Mouse (Mus musculus) layer of hippocampus, postnatal 25 days (tissue): Measurements from ENCODE around the gene R3hdm1. TPM values are rescaled to one million over a fixed set of nuclear protein-coding genes. Genes with fewer than 3 reads are reported as not detected.

Source experiments
- DNase-seq, 2 experiments: peaks; one replicate each; pipeline ENCODE4 v3.0.0; 2022; ENCODE audit warnings: mixed read lengths in 2 of 2, low spot score in 1 of 2; ENCODE audit errors: extremely low spot score in 1 of 2
- total RNA-seq, 2 experiments: library from RNA; stranded (reverse); gene quantifications; 2 replicates each; pipeline ENCODE4 v1.2.3; 2021

The R3hdm1 gene
- total RNA-seq, result 100 to 1,000 TPM; 193 to 273 TPM

DNA sequence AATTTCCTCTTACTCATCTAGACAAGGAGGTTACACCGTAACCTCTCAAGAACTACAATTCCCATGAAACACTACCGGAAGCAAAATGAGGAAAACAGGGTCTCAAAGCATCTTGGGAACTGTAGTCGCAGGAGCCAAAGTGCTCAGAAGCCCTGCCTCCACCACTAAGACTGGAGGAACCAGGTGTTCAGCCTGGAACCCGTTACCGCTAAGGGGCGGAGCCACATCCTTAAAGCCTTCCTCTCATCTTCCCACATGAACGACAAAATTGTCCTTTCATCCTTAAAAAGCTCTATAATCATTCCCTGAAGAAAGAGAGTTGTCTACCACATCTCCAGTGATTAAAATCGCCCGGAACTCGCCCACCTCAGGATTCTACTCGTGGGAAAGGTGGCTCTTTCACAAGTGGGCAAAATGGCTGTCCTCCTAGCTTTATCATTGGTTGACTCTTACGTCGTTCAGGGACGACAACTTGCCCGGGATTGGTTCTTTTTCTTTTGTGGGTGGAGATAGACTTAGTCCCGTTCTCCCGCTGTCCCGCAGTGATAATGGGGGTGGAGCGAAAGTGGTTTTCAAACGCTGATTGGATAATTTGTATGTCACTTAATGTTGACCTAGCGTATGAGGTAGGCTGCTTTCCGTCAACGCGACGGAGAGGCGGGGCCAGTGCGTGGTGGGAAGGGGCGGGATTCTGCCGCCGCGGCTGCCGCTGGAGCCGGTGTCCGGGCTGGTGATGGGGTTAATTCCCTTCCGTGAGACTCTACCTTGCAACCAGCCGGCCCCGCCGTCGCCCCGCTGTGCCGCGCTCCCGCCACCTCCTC, at the start of gene R3hdm1, which contains the start of gene Zranb3:
Gene R3hdm1 (plus strand): TSS at position 661 of the 821 bp plus-strand sequence.
Gene Zranb3 (minus strand): TSS at position 407 of the 821 bp plus-strand sequence.
- peak; percentile 79 to 89 for DNase-seq

DNA sequence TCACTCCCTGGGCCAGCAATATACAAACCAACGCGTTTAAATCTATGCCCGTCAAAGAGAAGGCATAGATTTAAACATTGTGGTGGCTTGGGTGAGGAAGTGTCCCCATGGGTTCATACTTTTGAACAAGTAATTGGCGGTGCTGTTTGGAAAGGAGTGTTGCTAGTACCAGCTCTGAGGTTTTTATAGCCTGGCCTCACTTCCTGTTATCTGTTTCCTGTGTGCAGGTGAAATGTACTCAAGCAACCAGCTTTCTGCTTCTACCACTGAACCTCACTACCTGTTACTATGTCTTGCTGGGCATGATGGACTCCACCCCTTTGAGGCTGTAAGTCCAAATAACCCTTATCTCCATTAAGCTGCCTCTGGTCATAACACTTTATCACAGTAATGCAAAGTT, 45.8 kb upstream of the R3hdm1 start:
- no peak for DNase-seq

DNA sequence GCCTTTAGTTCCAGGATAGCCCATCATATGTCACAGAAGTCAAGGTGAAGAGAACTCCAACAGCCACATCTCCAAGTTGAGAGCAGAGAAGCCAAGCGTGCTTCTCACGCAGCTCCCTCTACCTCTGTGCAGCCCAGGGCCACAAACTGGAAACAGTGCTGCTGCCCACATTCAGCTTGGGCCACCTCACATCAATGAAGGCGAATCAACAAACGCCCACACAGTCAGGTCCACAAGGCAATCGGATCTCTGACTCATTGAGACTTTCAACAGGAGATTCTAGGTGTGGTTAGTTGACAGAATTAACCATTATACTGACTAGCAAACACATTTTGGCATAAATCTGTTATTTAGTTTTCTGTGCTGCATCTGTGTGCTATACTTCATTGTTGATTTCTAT, 44.5 kb upstream of the R3hdm1 start:
- DNase-seq, result no peak

GRCm38 (mm10) chr1:128060655-128061344, 42.3 kb upstream of the R3hdm1 start:
- DNase-seq, result no peak

- no peak for DNase-seq
These were observed 41.7 kb upstream of the R3hdm1 start for GRCm38 (mm10) chr1:128061401-128061800.

DNA sequence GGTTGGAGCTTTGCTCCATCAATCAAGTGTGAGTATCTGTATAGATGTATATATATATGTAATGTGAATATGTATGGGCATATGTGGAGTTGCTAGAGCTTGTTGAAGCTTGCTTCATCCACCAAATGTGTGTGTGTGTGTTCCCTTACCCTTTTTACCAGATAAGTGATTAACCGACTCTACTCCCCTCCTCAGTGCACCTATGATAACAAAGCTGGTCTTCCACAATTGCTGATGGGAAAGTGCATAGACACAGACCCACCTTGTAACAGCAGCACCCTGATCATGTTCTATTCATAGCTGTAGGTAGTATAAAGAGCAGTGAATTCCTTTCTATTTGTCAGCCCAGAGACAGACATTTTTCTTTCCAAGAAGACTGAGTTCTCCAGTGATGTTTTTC, 40.9 kb upstream of the R3hdm1 start:
- DNase-seq, result no peak

DNA sequence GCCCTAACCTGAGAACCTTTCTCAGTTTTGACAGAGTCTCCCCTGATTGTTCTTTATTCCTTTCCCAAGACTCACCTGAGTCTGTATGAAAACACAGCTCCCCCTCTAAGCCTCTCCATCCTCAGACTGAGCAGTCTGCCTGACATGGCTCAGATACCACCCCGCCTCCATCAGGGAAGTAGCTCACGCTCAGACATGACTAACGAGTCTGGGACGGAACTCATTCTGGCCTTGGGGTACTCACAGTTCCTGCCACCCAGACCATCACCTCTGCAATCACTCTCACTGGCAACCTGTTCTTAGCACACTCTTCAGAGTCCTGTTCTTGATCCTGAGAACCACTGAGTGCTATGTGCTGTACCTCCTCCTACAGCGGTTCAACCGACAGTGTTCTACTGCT, 38.4 kb upstream of the R3hdm1 start:
- no peak for DNase-seq

GRCm38 (mm10) chr1:128068945-128069397, 34.1 kb upstream of the R3hdm1 start:
- no peak for DNase-seq

GRCm38 (mm10) chr1:128070003-128070402, 33.1 kb upstream of the R3hdm1 start:
- no peak for DNase-seq

GRCm38 (mm10) chr1:128073051-128073450, 30.1 kb upstream of the R3hdm1 start:
- no peak for DNase-seq

- DNase-seq, result no peak
These were observed 26.2 kb upstream of the R3hdm1 start for GRCm38 (mm10) chr1:128076791-128077479.

GRCm38 (mm10) chr1:128077788-128078187, 25.3 kb upstream of the R3hdm1 start:
- DNase-seq, result no peak

- no peak for DNase-seq
These were observed 24.5 kb upstream of the R3hdm1 start for GRCm38 (mm10) chr1:128078646-128079045.

- DNase-seq, result no peak
These were observed 22.0 kb upstream of the R3hdm1 start for GRCm38 (mm10) chr1:128080936-128081696.

- no peak for DNase-seq
These were observed 21.2 kb upstream of the R3hdm1 start for GRCm38 (mm10) chr1:128081873-128082272.

DNA sequence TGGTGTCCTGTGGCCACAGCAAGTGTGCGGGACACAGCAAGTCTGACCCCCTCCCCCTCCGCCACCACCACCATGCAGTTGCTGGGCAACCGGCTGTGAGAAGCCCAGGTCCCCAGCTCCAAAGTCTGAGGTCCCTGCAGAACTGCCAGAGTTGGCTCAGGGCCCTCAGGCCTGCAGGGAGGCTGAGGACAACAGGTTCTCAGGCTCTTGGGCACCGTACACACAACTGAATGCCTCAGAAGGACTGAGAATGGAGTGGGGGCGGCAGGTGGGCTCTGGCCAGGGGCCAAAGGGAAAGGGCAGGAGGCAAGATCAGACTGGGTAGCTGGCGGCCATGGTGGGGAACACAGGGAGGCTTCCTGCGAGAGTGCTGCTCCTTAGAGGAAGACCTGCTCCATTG, 20.3 kb upstream of the R3hdm1 start:
- DNase-seq, result no peak

DNA sequence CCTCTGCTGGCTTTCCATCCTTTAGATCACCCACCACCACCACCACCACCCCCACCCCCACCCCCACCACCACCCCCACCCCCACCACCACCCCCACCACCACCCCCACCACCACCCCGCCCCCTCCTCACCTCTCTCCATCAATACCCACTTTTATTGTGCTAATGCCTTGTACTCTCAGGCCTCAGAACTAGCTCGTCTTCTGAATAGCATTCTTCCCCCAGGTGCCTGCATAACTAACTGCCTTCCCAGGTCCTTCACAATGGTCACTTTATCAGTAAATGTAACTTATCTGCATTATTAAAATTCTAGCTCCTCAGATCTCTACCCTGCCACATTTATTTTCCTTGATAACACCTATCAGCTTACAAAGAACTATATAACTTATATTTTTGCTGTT, 8.4 kb upstream of the R3hdm1 start:
- no peak for DNase-seq

DNA sequence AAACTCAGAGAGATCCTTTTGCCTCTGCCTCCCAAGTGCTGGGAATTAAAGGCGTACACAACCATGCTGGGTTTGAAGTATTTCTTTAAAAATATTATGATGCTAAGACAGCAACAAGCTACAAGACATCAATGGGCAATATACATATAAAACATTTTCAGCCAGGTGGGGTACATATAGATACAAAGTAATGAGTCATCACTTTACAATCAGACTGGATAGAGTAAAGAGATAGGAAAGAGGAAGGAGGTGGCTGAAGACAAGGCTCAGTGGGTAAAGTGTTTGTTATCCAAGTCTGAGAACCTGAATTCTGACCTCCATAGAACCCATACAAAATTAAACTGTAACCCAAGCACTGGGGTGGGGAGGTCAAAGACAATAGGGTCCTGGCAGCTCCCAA, 4.8 kb upstream of the R3hdm1 start:
- DNase-seq, result no peak

DNA sequence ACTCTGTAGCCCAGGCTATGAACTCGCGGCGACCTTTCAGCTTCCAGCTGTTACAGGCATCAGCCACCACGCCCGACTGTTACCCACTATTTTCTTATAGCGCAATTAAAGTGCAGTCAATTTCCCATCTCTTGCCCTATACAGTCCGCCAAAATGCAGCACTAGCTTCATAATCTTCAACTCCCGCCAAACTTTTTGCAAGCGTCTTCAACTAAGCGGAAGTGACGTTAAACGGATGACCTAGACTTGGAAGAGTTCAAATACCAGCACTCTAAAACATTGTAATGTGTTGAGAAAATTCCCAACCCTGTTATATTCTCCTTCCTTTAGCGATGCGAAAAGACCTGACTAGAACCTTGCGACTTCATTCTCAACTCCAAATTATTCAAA, 855 bp upstream of the R3hdm1 start:
- DNase-seq, result peak in 1 of 2 experiments; percentile 19

DNA sequence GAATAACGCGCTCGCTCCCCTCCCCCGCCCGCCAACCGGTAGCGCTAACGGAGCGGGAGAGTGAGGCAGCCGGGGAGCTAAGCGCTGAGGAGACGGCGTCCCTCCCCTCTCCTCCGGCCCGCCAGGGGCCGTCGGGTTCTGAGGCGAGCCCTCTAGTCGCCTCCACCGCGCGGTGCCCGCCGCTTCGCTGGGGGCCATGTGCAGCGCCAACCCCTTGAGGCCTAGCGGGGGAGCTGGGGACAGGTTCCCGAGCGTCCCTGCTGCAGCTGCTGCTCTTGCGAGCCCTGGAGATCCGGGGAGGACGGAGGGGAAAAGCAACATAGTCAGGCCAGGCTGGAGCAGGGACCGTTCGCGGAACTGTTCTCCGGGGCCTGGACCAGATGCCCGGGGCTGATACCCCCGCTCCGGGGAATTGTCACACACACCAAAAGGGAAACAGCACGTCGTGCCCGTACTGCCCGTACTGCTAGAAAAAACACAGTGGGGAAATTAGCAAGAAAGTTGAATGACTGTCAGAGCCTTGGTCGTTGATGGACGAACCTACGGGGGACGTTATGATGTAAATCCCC, 503 bp downstream of the R3hdm1 start:
- no peak for DNase-seq
